Mouse (Mus musculus) megakaryocyte, embryonic 14.5 days (primary cell): ENCODE measurements around the gene Platr17.
"Not testable (repeated sequence)": the region's sequence is repeated elsewhere in the genome, so short reads cannot be mapped to it uniquely, and the experiment has no call there.

Experiments
- FLI1 ChIP-seq: IDR thresholded peaks from 2 replicates; pipeline ENCODE4 v1.6.1; 2012; ENCODE audit warnings: low read length, inconsistent platforms, mixed read lengths
- GATA1 ChIP-seq: IDR thresholded peaks from 3 replicates; pipeline ENCODE4 v1.6.1; 2012; ENCODE audit warnings: mixed read lengths, low read length, inconsistent platforms, borderline replicate concordance

GRCm38 (mm10) chr17:33893011-33893410 is 11.9 kb upstream of the Platr17 start:
- not testable (repeated sequence) for TF ChIP-seq GATA1, FLI1
